Mouse (Mus musculus): Measurements from ENCODE around the gene Top2a.

The Top2a gene

DNA sequence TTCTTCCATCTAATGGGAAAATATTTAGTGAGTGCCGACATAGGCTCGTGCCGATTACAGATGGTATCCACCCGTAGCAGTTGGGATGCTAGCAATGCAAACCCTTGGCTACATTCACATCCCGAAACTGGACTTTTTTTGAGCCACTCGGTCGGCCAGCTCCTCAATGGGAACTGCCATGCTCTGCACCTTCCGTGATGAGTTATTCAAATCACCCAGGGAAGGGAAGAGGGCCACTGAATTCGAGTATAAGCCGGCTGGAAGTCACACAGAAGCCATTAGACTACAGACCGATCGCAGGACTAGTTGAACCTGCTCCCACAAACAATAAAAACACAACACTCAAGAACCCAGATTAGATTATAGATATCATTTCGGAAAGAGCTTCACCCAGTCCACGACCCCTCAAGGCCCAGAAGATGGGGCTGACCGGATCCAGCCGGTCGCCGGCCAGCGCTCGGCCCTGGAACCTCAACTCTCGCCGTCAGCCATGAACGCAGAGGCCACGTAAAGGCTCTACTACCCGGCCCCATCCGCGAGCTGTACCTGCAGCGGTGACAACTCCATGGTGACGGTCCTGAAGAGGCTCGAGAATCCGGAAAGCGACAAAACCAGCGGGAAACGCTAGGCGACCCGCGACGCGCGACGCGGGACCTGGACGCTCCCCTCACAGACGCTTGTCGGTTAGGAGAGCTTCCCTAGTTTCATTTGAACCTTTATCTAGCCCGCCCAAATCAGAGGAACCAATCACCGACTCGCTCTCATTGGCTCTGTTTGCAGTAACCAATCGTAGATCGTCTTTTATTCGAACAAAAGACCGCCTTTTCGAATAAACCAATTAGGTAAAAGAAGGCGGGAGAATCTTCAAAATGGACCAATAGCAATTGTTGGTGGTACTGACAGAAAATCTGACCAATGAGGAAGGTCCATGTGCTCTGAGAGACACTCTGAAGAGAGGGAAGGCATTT lies at the start of gene Top2a:
Top2a (minus strand) TSS at position 690 of the 968 bp plus-strand sequence.
- DNase-seq (ENCODE audit: low spot score), result peak; percentile 98

DNA sequence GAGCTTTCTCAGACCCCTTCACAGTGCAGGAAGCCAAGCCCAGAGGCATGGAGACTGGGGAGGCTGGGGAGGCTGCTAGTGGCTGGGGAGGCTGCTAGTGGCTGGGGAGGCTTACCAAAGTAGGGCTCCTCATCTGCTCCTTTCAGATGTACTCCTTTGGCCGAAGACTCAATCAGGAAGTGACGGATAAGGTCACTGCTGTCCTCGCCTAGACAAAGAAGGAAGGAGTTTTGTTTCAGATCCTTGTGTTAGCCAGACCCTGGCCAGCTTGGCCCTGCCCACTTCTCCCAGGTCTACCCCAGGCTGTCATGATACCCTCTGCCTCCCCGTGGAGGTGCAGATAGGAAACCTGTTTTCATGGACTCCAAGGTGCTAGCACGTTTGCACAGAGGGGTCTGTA lies 49.8 kb upstream of the Top2a start:
- DNase-seq (ENCODE audit: low spot score), result no peak

DNA sequence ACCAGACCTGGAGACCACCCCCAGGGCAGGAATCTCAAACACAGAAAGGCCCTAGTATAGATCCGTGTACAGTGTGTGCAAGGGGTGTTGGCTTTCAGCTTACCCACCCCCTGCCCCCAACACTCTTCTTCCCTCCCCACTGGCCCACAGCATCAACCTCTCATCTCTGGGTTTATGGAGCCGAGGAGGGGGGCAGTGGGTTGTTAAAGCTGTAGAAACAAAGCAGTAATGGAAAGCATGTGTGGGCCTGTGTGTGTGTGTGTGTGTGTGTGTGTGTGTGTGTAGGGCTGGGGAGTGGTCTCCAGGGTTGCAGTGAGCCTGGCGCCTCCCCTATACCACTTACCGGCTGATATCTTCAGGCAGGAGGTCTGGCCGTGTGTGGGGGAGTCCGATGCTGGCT lies 47.9 kb upstream of the Top2a start:
- DNase-seq (ENCODE audit: low spot score), result no peak

DNA sequence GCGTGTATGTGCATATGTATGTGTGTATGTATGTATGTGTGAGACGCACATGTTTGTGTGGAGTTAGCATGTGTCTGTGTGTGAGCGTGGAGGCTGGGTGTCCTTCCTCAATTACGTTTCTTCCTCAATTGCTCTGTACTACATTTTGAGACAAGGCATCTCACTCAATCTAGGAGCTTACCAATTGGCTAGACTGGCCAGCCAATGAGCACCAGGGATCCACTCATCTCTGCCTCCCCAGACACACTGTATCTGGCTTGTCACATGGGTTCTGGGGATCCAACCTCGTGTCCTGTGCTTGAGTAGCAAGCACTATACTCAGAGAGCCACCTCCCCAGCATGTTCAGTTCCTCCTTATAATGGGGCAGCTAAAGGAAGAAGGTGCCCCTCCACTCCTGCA lies 44.5 kb upstream of the Top2a start:
- DNase-seq (ENCODE audit: low spot score), result no peak

DNA sequence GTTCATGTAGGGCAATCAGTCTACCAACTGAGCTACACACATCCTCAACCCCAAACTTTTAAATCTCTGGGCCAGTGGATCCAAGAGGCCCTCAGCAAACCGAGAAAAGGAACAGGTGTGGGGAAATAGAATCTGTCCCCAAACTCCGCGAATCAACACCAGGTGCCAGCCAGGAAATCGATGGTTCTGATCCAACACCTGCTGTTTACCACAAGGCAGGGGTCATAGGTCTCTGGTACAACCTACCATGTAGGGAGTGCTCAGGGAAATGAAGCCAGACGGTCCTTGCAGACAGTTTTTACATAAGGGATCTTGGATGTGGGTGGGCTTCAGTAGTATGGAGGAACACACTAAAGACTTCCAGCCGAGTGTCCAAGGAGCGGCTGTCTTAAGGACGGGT lies 43.6 kb upstream of the Top2a start:
- no peak for DNase-seq (ENCODE audit: low spot score)

DNA sequence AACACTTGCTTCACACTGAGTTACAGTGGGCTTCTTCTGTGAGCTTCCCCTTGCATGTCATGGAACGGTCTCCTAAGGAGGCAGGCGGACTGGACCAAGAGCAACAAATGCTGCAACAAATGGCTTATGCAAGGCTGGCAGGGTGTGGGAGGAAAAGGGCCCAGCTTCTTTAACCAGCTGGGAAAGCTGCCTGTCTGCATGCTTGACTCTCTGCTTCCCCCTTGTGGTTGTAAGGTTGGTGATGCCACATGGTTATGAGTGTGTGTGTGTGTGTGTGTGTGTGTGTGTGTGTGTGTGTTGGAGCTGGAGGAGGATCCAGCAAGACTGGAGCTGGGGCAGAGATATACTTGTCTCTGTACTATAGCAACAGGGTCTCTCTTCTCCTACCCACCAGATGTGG lies 42.0 kb upstream of the Top2a start:
- peak; percentile 86 for DNase-seq (ENCODE audit: low spot score)

DNA sequence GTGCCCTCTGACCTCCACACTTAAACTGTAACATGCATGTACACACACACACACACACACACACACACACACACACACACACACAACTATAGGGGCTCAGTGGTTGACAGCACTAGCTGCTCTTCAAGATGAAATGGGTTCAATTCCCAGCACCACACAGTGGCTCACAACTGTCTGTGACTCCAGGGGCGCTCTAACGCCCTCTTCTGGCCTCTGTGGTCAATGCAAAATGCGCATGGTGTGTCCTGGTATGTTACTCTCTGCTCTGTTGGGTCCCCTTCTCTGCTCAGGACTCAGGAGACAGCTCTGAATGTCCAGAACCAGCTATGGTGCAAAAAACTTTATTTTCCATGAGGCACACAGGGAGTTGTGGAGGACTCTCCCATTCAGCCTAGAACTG lies 41.4 kb upstream of the Top2a start:
- no peak for DNase-seq (ENCODE audit: low spot score)

DNA sequence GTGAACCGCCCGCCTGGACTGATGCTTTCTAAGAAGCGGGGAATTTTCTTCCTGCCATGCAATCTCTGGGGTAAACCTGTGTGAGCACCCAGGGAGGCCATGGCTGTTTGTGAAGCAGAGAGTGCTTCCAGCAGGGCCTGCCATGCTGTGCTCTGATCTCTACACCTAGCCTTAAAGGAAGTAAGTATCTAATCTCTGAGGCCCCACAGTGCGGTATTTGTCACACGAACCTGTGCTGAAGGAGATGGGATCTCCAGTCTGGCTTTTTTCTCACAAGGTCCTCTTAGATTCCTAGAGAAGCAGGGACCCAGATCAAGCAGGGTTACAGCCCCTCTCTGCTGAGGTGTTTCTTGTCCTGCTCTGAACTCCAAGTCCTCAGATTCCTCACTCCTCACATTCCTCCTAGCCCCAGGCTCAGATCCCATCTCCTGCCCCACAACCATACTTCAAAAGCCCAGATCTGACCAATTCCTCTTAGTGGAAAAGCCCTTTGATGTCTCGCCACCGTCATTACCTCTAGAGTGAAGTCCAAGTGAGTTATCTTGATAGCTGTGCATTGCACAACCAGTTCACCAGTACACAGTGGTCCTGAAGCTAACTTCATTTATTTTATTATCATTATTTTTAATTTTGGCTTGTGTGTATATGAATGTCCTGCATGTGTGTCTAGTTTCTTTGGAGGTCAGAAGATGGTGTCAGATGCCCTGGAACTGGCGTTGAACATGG lies 39.6 kb upstream of the Top2a start:
- DNase-seq (ENCODE audit: low spot score), result no peak

DNA sequence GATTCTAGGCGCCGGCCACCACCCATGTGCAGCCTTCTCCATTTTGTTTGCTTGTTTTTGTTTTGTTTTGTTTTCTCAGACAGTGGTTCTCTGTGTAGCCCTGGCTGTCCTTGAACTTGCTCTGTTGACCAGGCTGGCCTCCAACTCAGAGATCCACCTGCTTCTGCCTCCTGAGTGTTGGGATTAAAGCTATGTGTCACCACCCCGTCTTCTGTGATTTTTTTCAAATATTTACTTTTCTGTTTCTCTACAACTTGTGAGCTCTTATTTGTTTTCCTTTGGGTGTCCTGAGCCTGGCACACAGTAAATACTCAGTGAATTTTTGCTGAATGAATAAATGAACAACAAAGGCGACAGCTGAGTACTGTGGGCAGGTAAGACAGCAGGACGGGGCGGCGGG lies 38.7 kb upstream of the Top2a start:
- no peak for DNase-seq (ENCODE audit: low spot score)

DNA sequence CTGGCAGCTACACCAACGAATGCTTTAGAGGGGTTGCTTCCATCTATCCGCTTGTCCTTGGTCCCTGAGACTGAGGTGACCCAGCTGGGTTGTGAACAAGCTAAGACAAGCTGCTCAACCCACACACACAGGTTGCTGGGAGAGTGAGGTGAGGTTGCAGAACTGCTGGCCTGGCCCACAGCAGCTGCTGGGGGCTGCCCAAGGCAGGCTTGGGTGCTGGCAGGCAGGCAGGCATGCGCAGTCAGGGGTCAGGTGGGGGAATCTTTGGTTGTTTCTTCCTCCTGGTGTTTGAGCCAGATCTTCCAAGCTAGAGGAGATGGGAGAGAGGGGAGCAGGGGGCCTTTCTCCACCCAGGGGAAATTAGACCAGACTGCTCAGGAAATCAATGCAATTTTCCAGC lies 36.4 kb upstream of the Top2a start:
- no peak for DNase-seq (ENCODE audit: low spot score)

DNA sequence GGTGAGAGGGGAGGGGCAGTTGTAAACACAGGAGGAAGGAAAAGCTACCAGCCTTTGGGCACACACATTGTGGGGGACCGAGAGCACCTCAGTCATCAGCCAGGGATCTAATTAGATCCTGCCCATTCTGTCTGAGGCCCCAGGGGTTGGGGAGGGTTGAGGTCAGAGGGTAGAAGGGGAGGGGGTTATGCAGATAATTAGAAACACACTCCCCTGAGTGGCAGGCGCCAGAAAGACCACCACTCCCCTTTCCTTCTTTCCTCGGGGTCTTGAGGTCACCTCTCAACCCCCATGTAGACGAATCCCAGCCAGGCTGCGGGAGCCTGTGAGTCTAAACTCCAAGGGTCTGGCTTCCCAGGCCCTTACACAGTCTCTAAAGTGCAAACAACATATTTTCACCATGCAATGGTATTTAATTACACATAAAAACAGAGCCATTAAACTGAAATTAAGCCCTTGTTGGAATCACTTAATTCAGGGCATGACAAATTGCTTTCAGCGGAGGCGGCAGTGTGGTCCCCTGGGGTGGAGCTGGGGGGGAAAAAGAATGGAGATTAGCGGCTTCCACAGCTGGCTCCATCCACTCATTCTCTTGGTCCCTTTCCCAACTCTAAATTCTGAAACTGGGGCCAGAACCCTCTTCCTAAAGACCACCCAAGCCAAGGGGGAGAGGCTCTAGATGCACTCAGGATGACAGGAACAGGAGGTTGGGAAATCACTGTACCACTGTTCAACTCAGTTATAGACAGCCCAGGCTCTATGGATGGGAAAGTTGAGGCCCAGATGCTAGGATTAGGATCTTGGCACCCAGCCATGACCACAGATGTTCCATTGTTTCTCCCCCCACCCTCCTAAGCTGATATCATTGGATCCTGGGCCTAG lies 31.8 kb upstream of the Top2a start:
- no peak for DNase-seq (ENCODE audit: low spot score)

DNA sequence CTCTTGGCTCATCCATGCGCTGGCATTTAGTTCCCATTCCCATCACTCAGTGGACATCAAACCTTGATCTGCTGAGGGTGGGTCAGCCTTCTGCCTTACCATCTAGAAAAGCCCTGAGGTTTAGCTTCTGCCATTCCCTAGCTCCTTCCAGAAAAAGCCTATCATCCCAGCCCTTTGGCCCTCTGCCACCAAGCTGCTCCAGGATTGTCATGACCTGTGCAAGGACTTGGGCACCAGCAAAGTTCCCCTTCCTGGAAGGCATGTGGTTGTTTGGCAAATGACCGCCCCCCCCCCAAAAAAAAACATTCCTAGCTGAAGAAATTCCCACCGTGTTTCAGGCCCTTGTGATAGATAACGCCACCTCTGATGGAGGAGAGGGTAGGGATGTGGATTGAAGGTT lies 31.2 kb upstream of the Top2a start:
- no peak for DNase-seq (ENCODE audit: low spot score)

DNA sequence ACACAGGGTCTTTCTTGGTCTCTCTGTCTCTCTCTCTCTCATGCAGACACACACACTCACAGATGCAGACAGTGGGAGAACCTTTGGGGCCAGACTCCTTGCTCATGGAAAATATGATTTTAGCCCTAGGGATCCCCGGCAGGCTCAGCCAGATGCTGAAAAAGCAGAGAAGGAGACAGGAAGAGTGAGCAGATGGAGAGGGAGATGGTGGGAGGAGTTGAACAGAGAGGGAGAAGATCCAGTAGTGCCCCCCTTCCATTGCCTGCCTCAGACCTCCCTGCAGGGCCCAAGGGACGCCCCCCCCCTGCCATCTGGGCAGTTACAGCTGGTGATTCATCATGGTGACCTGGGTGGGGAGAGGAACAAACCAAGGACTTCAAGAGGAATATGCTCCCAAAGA lies 23.7 kb upstream of the Top2a start:
- no peak for DNase-seq (ENCODE audit: low spot score)

DNA sequence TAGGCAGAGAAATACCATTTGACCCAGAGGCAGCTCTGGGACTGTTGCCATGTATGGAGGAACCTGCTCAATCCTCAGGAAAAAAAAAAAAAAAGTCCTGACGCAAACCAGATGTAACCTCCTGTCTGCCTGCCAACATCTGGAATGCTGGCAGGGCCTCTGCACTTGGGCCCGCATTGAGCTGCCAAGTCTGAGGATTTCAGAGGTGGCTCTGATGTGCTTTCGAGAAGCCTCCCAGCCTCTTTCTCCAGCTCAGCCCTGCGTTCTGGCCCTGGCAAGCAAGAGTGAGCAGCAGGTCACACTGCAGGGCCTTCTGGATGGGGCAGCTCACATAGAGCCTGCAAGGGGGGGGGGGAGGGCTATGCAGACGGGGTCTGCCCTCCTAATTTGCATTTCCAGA lies 23.1 kb upstream of the Top2a start:
- DNase-seq (ENCODE audit: low spot score), result no peak

DNA sequence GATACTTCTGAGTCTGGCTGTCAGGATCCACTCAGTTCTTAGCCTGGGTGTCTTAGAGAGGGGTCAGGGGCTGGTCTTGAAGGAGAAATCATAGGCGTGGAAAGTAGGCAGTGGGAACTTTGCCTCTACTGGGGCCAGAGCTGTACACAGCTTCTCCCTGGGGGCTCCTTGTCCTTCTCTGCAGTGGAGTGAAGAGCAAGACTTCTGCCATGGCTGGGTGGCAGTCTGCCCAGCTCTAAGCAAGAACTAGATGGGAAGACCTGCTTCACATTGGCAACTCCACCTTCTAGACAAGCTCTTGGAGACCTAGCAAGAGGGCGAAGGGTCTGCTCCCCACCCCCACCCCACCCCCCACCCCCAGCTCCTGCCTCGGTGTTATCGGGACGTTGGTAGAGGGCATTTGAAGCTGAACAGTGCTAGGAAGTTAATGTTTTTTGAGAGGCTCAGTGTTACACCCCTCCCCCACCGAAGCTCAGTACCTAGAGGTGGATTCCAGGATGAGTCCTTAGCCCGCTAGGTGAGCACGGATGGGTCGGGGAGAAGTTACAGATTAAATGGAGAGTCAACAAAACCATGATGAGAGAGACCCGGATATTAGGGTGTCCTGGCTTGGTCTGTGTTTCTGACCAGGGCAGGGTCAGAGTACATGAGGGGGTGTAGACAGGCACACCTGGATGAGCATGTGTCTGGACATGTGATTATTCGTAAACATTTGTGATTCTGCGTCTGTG lies 21.3 kb upstream of the Top2a start:
- DNase-seq (ENCODE audit: low spot score), result no peak

DNA sequence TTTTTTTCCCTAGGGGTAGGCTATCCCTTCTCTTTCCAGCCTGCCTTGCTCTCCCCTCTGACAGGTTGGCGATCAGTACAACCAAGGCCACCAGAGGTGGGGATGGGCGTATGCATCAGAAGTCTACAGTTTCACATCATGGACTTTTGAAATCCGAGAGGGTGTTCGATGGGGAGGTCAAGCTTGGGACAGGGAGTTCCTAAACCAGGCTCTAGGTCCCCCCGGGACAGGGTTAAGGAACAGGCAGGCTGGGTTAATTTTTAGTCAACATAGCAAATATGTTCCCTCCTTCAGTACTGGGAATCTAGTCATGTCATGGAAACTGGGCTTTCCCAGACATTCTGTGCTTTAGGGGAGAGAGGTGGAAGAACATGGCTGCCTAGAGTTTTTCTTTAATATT lies 20.3 kb upstream of the Top2a start:
- no peak for DNase-seq (ENCODE audit: low spot score)

DNA sequence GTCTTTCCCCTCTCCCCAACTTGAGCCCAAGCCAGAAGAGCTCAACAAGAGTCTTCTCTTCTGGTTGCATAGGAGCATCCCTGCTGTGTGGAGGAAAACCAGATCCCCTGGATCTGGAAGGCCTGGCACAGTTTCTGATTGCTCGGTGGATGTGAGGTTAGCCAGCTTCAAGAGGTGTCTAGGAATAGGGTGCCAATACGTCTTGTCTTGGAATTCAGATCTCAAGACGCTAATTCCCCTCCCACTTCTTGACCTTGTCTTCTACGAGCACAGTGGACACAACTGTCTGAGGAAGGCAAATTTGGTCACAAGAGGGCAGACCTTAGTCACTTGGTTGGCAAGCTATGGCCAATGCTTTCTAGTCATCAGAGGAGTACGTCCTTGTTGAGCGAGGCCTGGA lies 19.6 kb upstream of the Top2a start:
- no peak for DNase-seq (ENCODE audit: low spot score)

DNA sequence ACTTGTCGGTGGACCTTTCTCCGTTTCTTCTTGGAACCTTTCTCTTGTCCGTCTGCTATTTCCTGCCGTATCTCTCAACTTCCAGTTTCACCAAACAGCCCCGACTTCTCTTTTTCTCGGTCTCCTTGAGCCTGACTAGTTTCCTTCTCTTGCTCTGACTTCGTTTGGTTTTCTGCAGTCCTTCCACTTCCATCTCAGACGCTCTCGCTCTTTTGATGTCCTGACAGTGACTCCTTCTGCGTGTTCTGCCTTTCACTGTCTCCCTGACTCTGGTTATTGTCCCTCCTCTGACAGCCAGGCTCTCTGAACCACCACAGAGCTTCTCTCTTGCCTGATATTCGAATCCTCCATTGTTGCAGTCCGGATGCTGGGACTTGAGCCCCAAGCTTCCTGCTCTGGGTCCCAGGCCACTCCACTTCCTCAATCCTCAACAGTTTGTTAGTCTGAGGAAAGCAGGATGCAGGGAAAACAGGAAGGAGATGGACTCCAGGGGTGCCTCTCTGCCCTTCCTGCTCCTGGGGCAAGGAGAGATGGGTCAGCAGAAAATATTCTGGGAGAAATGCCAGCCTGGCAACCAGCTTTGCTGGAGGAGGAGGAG lies 18.9 kb upstream of the Top2a start:
- DNase-seq (ENCODE audit: low spot score), result no peak

DNA sequence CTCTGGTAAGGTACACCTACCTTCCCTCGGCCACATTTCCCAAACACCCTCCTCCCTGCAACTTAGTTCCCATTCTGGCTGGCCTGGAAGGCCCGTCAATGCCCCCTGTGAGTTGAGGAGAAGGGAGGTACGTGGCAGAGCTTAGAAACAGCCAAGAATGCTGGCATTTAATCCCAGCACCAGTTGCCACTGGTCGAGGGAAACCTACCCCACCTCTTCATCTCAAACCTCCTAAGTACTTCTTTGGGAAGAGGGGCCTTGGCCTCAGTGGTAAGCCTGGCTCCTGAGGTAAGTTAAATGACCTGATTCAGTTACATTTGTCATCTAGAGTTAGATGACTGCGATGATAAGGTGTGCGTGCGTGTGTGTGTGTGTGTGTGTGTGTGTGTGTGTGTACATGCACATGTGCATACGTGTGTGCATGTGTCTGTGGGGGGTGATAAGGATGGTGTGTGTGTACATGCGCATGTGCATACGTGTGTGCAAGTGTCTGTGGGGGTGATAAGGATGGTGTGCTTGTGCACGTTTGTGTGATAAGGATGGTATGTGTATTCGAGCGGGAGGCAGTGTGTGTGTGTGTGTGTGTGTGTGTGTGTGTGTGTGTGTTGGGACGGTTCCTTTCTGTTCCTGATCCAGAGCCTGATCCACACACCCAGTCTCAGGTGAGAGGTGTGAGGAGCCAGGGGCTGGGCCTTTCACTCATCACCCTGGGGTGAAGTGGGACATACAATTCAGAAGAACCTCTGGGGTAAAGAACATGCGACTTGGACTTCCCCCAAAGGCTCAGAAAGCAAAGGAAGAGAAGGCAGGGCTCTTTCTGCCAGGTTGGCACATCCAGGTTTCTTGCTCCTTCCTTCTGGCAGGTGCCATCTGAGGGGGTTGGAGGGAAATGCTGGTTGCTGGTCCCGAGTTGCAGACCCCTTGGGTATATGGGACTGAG lies 18.1 kb upstream of the Top2a start:
- DNase-seq (ENCODE audit: low spot score), result no peak

DNA sequence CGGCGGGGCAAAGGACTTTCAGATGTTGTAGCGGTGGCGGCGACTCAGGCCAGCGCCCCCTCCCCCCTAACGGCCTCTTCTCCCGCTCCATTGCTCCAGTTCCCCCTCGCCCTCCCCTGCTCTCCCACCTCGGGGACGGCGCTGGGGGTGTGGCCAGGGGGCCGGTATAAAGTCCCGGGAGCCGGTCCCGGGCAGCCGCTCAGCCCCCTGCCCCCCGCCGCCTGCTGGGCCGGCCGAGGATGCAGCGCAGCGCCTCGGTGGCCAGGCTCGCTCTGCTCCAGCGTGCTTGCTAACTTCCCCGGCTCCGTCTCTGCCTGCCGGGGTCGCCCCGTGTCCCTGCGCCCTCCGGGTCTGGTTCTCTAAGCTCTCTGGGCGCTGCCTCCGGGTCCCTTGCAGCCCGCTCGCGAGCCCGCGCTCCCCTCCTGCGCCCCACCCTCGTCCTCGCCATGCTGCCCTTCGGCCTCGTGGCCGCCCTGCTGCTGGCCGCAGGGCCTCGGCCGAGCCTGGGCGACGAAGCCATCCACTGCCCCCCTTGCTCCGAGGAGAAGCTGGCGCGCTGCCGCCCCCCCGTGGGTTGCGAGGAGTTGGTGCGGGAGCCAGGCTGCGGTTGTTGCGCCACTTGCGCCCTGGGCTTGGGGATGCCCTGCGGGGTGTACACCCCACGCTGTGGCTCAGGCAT lies 17.2 kb upstream of the Top2a start, which contains the start of gene Igfbp4:
Igfbp4 (plus strand) TSS at position 194 of the 679 bp plus-strand sequence.
- no peak for DNase-seq (ENCODE audit: low spot score)

Data from left cerebral cortex, adult 11 months (tissue).